Mouse (Mus musculus): ENCODE results near the gene Cpe.

DNA sequence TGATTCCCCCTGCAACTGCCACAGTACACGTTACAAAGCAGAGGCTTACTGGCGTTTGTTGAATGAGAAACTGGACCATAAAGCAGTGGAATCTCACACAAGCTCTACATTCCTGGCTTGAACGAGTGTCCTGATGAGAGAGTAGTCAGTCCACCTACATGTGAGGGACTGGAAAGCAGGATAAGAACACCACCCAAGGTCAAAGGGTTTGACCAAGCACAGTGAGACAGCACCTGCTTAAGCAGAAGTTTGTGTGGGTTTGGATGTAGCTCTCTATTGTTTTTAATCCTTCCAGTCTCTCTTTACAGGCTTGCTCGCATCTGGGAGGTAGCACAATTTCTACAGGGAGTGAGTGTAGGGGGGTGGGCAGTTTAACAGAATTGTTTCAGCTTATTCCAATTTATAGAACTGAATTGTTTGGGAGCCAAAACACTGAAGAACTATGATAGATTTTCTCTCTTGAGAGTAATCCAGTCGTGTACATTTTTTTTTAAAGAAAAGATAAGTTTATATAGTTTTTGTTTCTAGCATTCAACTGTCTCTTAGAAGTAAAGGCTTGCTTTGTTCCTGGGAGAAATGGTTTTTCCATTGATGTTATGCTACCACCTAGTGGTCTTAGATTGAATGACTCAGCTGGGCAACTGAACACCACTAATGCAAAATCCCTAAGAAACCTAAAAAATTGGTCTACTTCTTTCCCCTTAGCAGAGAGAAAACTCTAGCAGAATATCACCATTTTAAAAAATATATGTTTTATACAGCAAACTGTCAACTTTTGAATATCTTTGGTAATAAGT, 144.6 kb downstream of the Cpe start:
- no peak for TF ChIP-seq EP300 (IDR thresholded peaks at IDR 0.05; ENCODE audit: low read depth)
- TF ChIP-seq CTCF (IDR thresholded peaks at IDR 0.05; ENCODE audit: low read depth), result peak; percentile 73

Data from heart, postnatal 0 days (tissue).